Mouse (Mus musculus): Measurements from ENCODE around the gene Zdhhc13. TPM values are rescaled to one million over a fixed set of nuclear protein-coding genes. Genes with fewer than 3 reads are reported as not detected.

Gene Zdhhc13
- polyA plus RNA-seq, 1 experiment from 2014 or later: 27.2 TPM

DNA sequence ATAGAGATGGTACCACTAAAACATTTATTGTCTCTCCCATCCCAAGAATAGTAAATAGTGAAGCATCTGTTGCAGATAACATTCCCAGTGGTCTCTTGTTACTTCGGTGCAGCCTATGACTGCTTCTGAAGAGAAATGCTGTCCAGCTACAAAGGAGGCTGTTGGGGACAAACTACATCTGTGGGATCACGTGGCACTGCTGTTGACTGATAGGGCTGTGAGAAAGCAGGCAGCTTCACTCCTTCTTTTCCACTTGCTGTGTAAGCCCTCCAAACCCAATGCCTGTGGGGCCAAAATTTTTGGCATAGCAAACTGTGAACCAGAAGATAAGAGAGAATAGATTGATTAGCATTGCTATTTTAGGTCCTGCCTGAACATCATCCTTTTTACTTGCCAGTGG is 41.6 kb downstream of the Zdhhc13 start:
- Histone ChIP-seq H3K4me3 (ENCODE audit: low read length) (no peak overlapping the region), H3K27ac (ENCODE audit: low read length) (no peak overlapping the region)
- ATAC-seq (ENCODE audit: low read depth): peak; percentile 93

DNA sequence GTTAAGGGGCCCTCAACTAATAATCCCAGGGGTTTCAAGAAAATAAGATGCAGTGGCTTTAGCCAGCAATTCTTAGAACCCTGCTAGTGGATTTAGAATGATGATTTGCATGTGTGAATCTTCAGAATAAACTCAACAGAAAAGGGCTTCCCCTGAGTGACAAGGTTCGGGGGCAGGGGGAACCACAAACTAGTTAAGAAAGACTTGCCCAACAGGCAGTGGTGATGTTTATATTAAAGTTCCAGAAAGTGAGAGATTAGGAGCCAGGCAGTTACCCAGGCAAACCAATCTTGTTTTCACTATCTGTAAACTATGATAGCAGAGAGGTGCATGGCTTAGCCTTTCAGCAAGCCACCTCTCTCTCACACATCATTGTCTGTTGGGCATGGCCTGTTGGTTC is 43.9 kb downstream of the Zdhhc13 start:
- WGBS: 62% methylated on average over 1 of the region's 1 CpGs
- Histone ChIP-seq H3K27ac (ENCODE audit: low read length) (no peak overlapping the region), H3K36me3 (ENCODE audit: control insufficient read depth, insufficient read depth, low read length) (peaks cover under 1% of the 10 kb centered on the region; the same call in 1 of the 2 replicates)

More for the DNA sequence above, 41.6 kb downstream of the Zdhhc13 start:
- peaks cover 7% of the 10 kb centered on the region for H3K4me1 ChIP-seq (replicated peaks; ENCODE audit: control insufficient read depth, insufficient read depth, low read length)
- no peak overlapping the region for H3K9ac ChIP-seq (ENCODE audit: low read length)
- peaks cover 4% of the 10 kb centered on the region; the same call in 1 of the 2 replicates for H3K36me3 ChIP-seq (ENCODE audit: control insufficient read depth, insufficient read depth, low read length)
- 25% methylated on average over 2 of the region's 2 CpGs for WGBS
- no peaks in the 10 kb centered on the region for H3K9me3 ChIP-seq (ENCODE audit: control insufficient read depth, low read length)
- no peak overlapping the region for H3K4me2 ChIP-seq (ENCODE audit: low read depth, low read length)
- H3K27me3 ChIP-seq (ENCODE audit: control insufficient read depth, insufficient read depth, low read depth, low read length): no peaks in the 10 kb centered on the region

DNA sequence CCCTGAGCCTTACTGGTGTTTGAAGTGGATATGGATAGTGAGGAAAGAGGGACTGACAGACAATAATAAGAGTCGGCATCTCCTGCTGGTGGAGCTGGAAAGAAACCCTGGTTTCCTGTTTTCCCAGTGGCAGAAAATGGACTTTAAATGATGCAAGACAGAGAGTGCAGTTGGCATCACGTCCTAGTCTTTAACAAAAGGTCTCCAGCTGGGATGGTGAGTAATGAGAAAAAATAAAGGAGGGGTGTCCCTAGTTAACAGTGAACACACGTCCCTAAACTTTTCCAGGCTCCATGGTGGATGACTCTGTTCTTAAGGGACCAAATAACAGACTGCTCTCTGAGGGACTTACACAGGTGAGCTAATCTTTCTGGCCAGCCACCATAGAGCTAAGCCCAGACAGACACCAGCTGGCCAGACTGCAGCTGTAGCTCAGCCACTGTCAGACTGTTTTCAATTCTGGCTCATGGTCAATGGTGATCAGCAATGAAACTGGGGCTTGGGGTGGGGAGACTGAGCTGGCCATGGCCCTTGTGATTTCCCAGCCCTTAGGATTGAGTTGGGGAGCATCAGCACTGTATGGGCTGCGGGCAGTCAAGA is 45.7 kb downstream of the Zdhhc13 start:
- H3K36me3 ChIP-seq (ENCODE audit: control insufficient read depth, insufficient read depth, low read length): no peaks in the 10 kb centered on the region
- H3K4me1 ChIP-seq (replicated peaks; ENCODE audit: control insufficient read depth, insufficient read depth, low read length): peaks cover 2% of the 10 kb centered on the region; the same call in 1 of the 2 replicates
- WGBS: 56% methylated on average over 4 of the region's 4 CpGs

More for the DNA sequence above, 43.9 kb downstream of the Zdhhc13 start:
- Histone ChIP-seq H3K4me3 (ENCODE audit: low read length) (no peak overlapping the region), H3K9me3 (ENCODE audit: control insufficient read depth, low read length) (no peaks in the 10 kb centered on the region), H3K4me2 (ENCODE audit: low read depth, low read length) (no peak overlapping the region), H3K27me3 (ENCODE audit: control insufficient read depth, insufficient read depth, low read depth, low read length) (no peaks in the 10 kb centered on the region), H3K4me1 (replicated peaks; ENCODE audit: control insufficient read depth, insufficient read depth, low read length) (peaks cover 7% of the 10 kb centered on the region), H3K9ac (ENCODE audit: low read length) (no peak overlapping the region)
- ATAC-seq (ENCODE audit: low read depth): no peak

DNA sequence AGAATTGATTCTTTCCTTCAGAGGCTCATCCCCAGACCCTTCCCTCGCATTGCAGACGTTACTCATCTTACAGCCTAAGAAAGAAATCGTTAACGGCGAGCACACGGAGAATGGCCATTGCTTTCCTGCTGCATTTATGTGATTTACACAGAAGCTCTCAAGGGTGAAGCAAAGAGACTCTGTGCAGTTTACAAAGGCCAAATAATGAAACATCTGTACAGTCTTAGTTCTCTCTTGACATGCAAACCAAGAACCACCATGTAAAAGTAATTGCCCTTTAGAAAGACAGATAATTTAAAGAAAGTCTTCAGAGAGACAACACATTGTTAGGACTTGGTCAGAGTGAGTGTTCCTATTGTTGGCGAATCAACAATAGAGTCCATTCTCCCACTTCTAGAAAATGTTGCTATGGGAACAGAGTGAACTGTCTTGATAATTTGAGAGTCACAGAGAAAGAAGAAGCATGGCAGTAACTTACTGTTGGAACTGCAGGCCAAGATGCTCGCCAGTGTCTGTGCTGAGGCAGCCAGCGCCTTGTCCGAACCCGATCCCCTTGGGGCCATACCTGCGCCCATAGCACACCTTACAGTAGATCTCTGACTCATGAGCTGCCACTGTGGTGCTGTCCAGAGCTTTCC is 46.3 kb downstream of the Zdhhc13 start:
- 87% methylated on average over 12 of the region's 12 CpGs for WGBS
- H3K4me3 ChIP-seq (ENCODE audit: low read length): no peak overlapping the region

More for the DNA sequence above, 45.7 kb downstream of the Zdhhc13 start:
- no peak overlapping the region for H3K27ac ChIP-seq (ENCODE audit: low read length)
- no peak overlapping the region for H3K4me3 ChIP-seq (ENCODE audit: low read length)
- ATAC-seq (ENCODE audit: low read depth): no peak
- no peaks in the 10 kb centered on the region for H3K9me3 ChIP-seq (ENCODE audit: control insufficient read depth, low read length)
- no peak overlapping the region for H3K4me2 ChIP-seq (ENCODE audit: low read depth, low read length)
- H3K9ac ChIP-seq (ENCODE audit: low read length): no peak overlapping the region
- H3K27me3 ChIP-seq (ENCODE audit: control insufficient read depth, insufficient read depth, low read depth, low read length): no peaks in the 10 kb centered on the region

DNA sequence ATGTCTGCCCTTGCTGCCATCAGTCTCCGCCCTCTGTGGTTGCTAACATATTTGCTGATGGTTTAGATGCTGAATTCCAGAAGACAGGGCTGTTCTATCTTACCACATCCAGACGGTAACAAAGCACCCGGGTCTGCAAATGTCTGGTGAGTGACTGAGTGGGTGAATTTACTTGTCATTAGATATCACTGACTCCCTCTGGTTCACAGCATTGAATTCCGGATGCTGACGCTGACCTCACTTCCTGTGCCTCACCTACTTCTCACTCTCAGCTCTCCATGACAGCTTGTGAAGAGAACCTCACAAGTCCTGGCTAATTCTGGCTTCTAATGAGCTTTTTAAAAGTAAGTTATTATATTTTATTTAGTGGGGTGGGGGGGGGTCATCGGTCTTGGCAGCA is 48.1 kb downstream of the Zdhhc13 start:
- H3K27me3 ChIP-seq (ENCODE audit: control insufficient read depth, insufficient read depth, low read depth, low read length): no peaks in the 10 kb centered on the region
- H3K9ac ChIP-seq (ENCODE audit: low read length): no peak overlapping the region
- no peaks in the 10 kb centered on the region for H3K36me3 ChIP-seq (ENCODE audit: control insufficient read depth, insufficient read depth, low read length)
- H3K4me2 ChIP-seq (ENCODE audit: low read depth, low read length): no peak overlapping the region
- H3K4me1 ChIP-seq (replicated peaks; ENCODE audit: control insufficient read depth, insufficient read depth, low read length): no peaks in the 10 kb centered on the region
- WGBS: 49% methylated on average over 6 of the region's 6 CpGs
- no peak for ATAC-seq (ENCODE audit: low read depth)
- H3K4me3 ChIP-seq (ENCODE audit: low read length): no peak overlapping the region
- no peaks in the 10 kb centered on the region for H3K9me3 ChIP-seq (ENCODE audit: control insufficient read depth, low read length)
- no peak overlapping the region for H3K27ac ChIP-seq (ENCODE audit: low read length)

More for the DNA sequence above, 46.3 kb downstream of the Zdhhc13 start:
- H3K27ac ChIP-seq (ENCODE audit: low read length): no peak overlapping the region
- H3K27me3 ChIP-seq (ENCODE audit: control insufficient read depth, insufficient read depth, low read depth, low read length): no peaks in the 10 kb centered on the region
- no peak overlapping the region for H3K9ac ChIP-seq (ENCODE audit: low read length)
- ATAC-seq (ENCODE audit: low read depth): no peak
- H3K9me3 ChIP-seq (ENCODE audit: control insufficient read depth, low read length): no peaks in the 10 kb centered on the region
- no peaks in the 10 kb centered on the region for H3K4me1 ChIP-seq (replicated peaks; ENCODE audit: control insufficient read depth, insufficient read depth, low read length)
- H3K36me3 ChIP-seq (ENCODE audit: control insufficient read depth, insufficient read depth, low read length): no peaks in the 10 kb centered on the region
- H3K4me2 ChIP-seq (ENCODE audit: low read depth, low read length): no peak overlapping the region

DNA sequence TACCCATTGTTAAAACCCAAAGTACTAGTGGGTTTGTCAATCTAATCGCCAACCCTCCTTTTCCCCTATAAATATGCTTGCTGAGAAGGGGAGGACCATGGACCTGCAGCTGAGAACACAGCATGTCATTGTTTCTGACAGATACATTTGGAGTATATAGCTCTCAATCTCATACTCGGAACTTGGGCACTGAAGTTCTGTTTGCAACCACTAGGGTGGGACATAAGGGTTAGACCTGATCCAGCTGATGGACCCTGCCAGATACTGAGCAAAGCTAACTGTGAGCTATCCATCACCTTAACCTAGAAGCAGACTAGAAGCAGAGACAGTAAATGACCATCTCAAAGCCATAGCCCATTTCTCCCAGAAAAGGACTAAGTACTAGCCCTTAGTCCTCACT is 49.6 kb downstream of the Zdhhc13 start:
- H3K4me2 ChIP-seq (ENCODE audit: low read depth, low read length): no peak overlapping the region
- no peaks in the 10 kb centered on the region for H3K4me1 ChIP-seq (replicated peaks; ENCODE audit: control insufficient read depth, insufficient read depth, low read length)
- WGBS: 63% methylated on average over 2 of the region's 2 CpGs
- ATAC-seq (ENCODE audit: low read depth): no peak
- no peak overlapping the region for H3K27ac ChIP-seq (ENCODE audit: low read length)
- H3K9me3 ChIP-seq (ENCODE audit: control insufficient read depth, low read length): no peaks in the 10 kb centered on the region
- no peaks in the 10 kb centered on the region for H3K27me3 ChIP-seq (ENCODE audit: control insufficient read depth, insufficient read depth, low read depth, low read length)
- no peak overlapping the region for H3K4me3 ChIP-seq (ENCODE audit: low read length)
- no peaks in the 10 kb centered on the region for H3K36me3 ChIP-seq (ENCODE audit: control insufficient read depth, insufficient read depth, low read length)
- no peak overlapping the region for H3K9ac ChIP-seq (ENCODE audit: low read length)

DNA sequence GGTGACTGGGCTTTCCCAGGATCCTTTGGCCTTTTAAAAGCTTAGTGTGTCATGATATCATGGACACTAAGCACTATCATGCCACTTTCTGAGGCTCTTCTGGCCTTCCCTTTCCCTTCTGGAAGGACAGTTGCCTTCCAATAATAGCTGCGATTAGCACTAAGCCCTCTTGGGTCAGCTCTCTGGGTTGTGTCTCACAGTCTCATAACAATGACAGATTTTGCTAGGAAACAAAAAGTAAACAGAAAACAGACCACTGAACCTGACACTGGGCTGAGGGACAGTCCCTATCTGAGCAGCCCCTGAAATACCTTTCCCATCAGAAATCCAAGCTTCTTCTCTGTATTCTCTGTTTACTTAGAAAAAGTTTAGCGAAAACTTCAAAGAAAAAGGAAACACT is 51.7 kb downstream of the Zdhhc13 start:
- H3K4me2 ChIP-seq (ENCODE audit: low read depth, low read length): no peak overlapping the region
- H3K9me3 ChIP-seq (ENCODE audit: control insufficient read depth, low read length): no peaks in the 10 kb centered on the region
- H3K27ac ChIP-seq (ENCODE audit: low read length): no peak overlapping the region
- H3K4me1 ChIP-seq (replicated peaks; ENCODE audit: control insufficient read depth, insufficient read depth, low read length): peaks cover 5% of the 10 kb centered on the region
- no peak overlapping the region for H3K9ac ChIP-seq (ENCODE audit: low read length)
- no peak overlapping the region for H3K4me3 ChIP-seq (ENCODE audit: low read length)
- no peak for ATAC-seq (ENCODE audit: low read depth)
- H3K27me3 ChIP-seq (ENCODE audit: control insufficient read depth, insufficient read depth, low read depth, low read length): no peaks in the 10 kb centered on the region
- WGBS: 46% methylated on average over 2 of the region's 2 CpGs
- no peaks in the 10 kb centered on the region for H3K36me3 ChIP-seq (ENCODE audit: control insufficient read depth, insufficient read depth, low read length)

DNA sequence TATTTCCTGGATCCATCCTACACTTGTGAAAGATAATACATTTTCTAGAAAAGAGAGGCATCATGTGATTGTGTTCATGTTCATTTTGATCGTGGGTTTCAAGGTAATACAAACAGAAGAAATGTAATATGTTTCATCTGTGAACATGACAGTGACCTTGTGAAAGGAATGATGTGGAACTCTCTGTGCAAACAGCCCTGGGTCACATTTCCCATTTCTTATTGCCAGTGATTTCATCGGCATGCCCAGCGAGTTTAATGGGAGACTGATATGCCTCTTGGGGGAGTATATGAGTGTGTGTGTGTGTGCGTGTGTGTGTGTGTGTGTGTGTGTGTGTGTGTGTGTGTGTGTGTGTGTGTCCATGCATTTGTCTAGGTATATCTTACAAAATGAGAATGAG is 52.7 kb downstream of the Zdhhc13 start:
- ATAC-seq (ENCODE audit: low read depth): no peak
- Histone ChIP-seq H3K9ac (ENCODE audit: low read length) (no peak overlapping the region), H3K27ac (ENCODE audit: low read length) (no peak overlapping the region), H3K27me3 (ENCODE audit: control insufficient read depth, insufficient read depth, low read depth, low read length) (no peaks in the 10 kb centered on the region), H3K4me3 (ENCODE audit: low read length) (no peak overlapping the region), H3K4me1 (replicated peaks; ENCODE audit: control insufficient read depth, insufficient read depth, low read length) (peaks cover 5% of the 10 kb centered on the region), H3K4me2 (ENCODE audit: low read depth, low read length) (no peak overlapping the region), H3K36me3 (ENCODE audit: control insufficient read depth, insufficient read depth, low read length) (no peaks in the 10 kb centered on the region), H3K9me3 (ENCODE audit: control insufficient read depth, low read length) (no peaks in the 10 kb centered on the region)
- 72% methylated on average over 4 of the region's 4 CpGs for WGBS

DNA sequence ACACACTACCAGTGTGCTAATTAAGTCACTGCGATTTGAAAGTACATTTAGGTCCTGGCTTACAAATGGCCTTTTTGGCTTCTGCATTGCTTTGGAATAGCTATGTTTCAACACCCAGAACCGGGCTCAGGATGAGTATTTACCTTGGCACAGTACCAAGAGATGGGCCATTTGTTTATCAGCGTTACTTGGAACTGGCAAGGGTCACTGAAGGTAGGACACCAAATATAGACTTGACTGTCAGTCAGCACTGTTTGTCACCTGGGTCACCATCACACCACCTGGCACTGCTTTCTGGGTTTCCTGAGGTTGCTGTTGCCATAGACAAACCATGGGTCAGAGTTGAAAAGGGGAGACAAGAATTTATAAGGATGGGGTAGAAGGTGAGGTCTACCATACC is 53.5 kb downstream of the Zdhhc13 start:
- H3K4me1 ChIP-seq (replicated peaks; ENCODE audit: control insufficient read depth, insufficient read depth, low read length): peaks cover 5% of the 10 kb centered on the region
- ATAC-seq (ENCODE audit: low read depth): no peak
- no peaks in the 10 kb centered on the region for H3K36me3 ChIP-seq (ENCODE audit: control insufficient read depth, insufficient read depth, low read length)
- WGBS: 55% methylated on average over 3 of the region's 3 CpGs
- no peak overlapping the region for H3K27ac ChIP-seq (ENCODE audit: low read length)
- H3K9ac ChIP-seq (ENCODE audit: low read length): no peak overlapping the region
- H3K27me3 ChIP-seq (ENCODE audit: control insufficient read depth, insufficient read depth, low read depth, low read length): no peaks in the 10 kb centered on the region
- H3K4me3 ChIP-seq (ENCODE audit: low read length): no peak overlapping the region
- H3K4me2 ChIP-seq (ENCODE audit: low read depth, low read length): no peak overlapping the region
- H3K9me3 ChIP-seq (ENCODE audit: control insufficient read depth, low read length): no peaks in the 10 kb centered on the region

Measured in lung, embryonic 16.5 days (tissue).